Mouse (Mus musculus) hindbrain, embryonic 14.5 days (tissue): ENCODE measurements at regions not wholly inside any gene's neighbourhood (a gene's known extent, or its start where the extent isn't known, plus 50 kb on each side); places are given as distances from the start of the nearest gene placed in this dataset.

ENCODE experiments used
- ATAC-seq: fragments of 200-750 bp; cut with Nextera tagmentation; 2 replicates; pipeline ENCODE4 v1.8.0; 2017; ENCODE audit warnings: moderate number of reproducible peaks, mild to moderate bottlenecking, moderate TSS enrichment, moderate library complexity; ENCODE audit not compliant: low FRiP score
- DNase-seq: peaks from one replicate; pipeline ENCODE4 v3.0.0-alpha.2; 2015; ENCODE audit warnings: low spot score
- H3K27ac ChIP-seq: fragments of 300-500 bp; sonication (generic); 2 replicates; pipeline ENCODE4 v1.5.1; 2014; ENCODE audit warnings: mild to moderate bottlenecking, moderate library complexity
- H3K27me3 ChIP-seq: fragments of 300-500 bp; sonication (generic); 2 replicates; pipeline ENCODE4 v1.6.1; 2014; ENCODE audit warnings: mild to moderate bottlenecking, low read length, mixed read lengths; ENCODE audit not compliant: control insufficient read depth, insufficient read depth
- H3K36me3 ChIP-seq: fragments of 300-500 bp; sonication (generic); replicated peaks from 2 replicates; pipeline ENCODE4 v1.6.1; 2014; ENCODE audit not compliant: control insufficient read depth, insufficient read depth
- H3K4me1 ChIP-seq: fragments of 300-500 bp; sonication (generic); replicated peaks from 2 replicates; pipeline ENCODE4 v1.6.1; 2014; ENCODE audit warnings: antibody characterized with exemption, low read length, mixed read lengths; ENCODE audit not compliant: control insufficient read depth, insufficient read depth
- H3K4me2 ChIP-seq: fragments of 300-500 bp; sonication (generic); replicated peaks from 2 replicates; pipeline ENCODE4 v1.6.1; 2014; ENCODE audit warnings: mild to moderate bottlenecking, moderate library complexity
- H3K4me3 ChIP-seq: fragments of 300-500 bp; sonication (generic); replicated peaks from 2 replicates; pipeline ENCODE4 v1.5.1; 2014; ENCODE audit warnings: mild to moderate bottlenecking, low read length
- H3K9ac ChIP-seq: fragments of 300-500 bp; sonication (generic); 2 replicates; pipeline ENCODE4 v1.6.1; 2014
- H3K9me3 ChIP-seq: fragments of 300-500 bp; sonication (generic); 2 replicates; pipeline ENCODE4 v1.6.1; 2016; ENCODE audit warnings: low read length; ENCODE audit not compliant: control insufficient read depth
- WGBS: fragments of 180-500 bp; shearing (Covaris S2); extraction: QIAGEN DNeasy Blood & Tissue Kit; methylation state at CpG from one replicate; pipeline ENCODE4 v1.1.7; 2014; 5-methylcytosine and 5-hydroxymethylcytosine counted together

DNA sequence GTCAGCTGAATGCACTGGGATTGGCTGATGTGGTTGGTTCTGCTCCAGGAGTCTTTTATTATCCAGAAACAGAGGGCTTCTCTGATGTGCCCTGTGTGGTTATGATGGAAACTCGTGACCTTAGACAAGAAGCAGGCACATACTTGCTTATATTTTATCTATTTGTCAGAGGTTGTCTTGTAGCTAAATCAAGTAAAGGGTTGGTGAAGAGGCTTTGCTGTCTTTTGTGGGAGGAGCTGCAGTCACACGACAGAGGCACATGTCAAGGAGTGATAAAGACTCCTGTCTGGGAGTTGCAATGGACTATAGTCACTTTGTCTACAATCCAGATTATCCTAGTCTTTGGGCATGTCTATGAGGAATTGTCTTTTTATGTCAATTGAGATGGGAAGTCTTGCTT, 2149.9 kb upstream of the Lrrc6 start:
- H3K9ac ChIP-seq, result no peak overlapping the region
- ATAC-seq (no peak; the same call in 1 of the 2 replicates), DNase-seq (no peak)
- H3K4me3 ChIP-seq, result no peak overlapping the region
- no peaks in the 10 kb centered on the region for H3K36me3 ChIP-seq
- H3K27ac ChIP-seq, result no peak overlapping the region
- no peak overlapping the region for H3K4me2 ChIP-seq
- H3K4me1 ChIP-seq, result 0 out of 2 replicates have a peak, but pooled peaks cover 7% of the 10 kb centered on the region
- WGBS, result 39% methylated on average over 2 of the region's 2 CpGs
- H3K27me3 ChIP-seq, result no peaks in the 10 kb centered on the region
- no peaks in the 10 kb centered on the region for H3K9me3 ChIP-seq

DNA sequence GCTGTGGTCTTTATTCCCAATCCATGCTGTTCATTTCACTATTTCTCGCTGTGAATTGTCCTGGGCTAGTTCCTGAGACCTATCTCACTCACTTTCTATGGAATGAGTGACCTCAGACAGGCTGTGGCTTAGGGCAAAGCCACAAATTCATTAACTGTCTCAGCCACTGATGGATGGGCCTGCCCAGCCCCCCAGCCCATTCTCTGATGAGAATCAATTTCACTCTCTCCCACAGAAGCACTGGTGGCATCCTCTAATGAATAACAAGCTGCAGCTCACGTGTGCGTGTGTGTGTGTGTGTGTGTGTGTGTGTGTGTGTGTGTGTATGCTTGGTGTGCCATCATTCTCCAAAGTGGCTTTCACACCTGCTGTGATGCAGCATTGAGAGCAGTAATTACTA, 2149.3 kb upstream of the Lrrc6 start:
- 9% methylated on average over 3 of the region's 3 CpGs for WGBS
- H3K9me3 ChIP-seq, result no peaks in the 10 kb centered on the region
- H3K27ac ChIP-seq, result no peak overlapping the region
- H3K4me3 ChIP-seq, result no peak overlapping the region
- no peaks in the 10 kb centered on the region for H3K27me3 ChIP-seq
- DNase-seq (no peak), ATAC-seq (peak; percentile 69; the same call in 1 of the 2 replicates)
- H3K4me2 ChIP-seq, result no peak overlapping the region
- H3K9ac ChIP-seq, result no peak overlapping the region
- 0 out of 2 replicates have a peak, but pooled peaks cover 7% of the 10 kb centered on the region for H3K4me1 ChIP-seq
- no peaks in the 10 kb centered on the region for H3K36me3 ChIP-seq

DNA sequence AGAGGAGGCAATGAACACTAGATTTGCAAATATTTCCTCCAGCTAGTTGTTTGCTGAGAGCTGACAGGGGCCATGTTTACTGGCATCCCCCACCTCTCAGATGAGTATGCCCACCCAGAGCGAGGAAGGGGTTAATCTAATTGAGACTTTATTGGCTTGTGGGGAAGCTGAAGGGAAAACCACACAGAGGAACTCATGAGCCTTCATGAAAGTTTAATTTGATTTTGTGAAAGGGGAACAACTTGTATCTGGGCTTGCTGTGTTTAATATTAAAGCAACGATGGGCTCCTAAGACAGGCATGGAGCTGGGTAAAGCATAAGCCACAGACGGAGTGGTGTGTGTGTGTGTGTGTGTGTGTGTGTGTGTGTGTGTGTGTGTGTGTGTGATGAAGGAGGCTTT, 2146.2 kb upstream of the Lrrc6 start:
- H3K9ac ChIP-seq, result no peak overlapping the region
- no peak overlapping the region for H3K27ac ChIP-seq
- H3K4me2 ChIP-seq, result no peak overlapping the region
- H3K4me1 ChIP-seq, result 0 out of 2 replicates have a peak, but pooled peaks cover 7% of the 10 kb centered on the region
- ATAC-seq (no peak), DNase-seq (no peak)
- H3K27me3 ChIP-seq, result no peaks in the 10 kb centered on the region
- H3K9me3 ChIP-seq, result no peaks in the 10 kb centered on the region
- WGBS, result 57% methylated on average over 3 of the region's 3 CpGs
- H3K36me3 ChIP-seq, result no peaks in the 10 kb centered on the region
- H3K4me3 ChIP-seq, result no peak overlapping the region

GRCm38 (mm10) chr15:68644862-68645261, 2144.2 kb upstream of the Lrrc6 start:
- Histone ChIP-seq H3K4me2 (no peak overlapping the region), H3K36me3 (no peaks in the 10 kb centered on the region), H3K9ac (no peak overlapping the region), H3K4me1 (0 out of 2 replicates have a peak, but pooled peaks cover 2% of the 10 kb centered on the region), H3K27me3 (no peaks in the 10 kb centered on the region), H3K4me3 (no peak overlapping the region), H3K9me3 (no peaks in the 10 kb centered on the region), H3K27ac (no peak overlapping the region)
- WGBS, result 85% methylated on average over 1 of the region's 1 CpGs
- ATAC-seq, result no peak
- DNase-seq, result no peak

DNA sequence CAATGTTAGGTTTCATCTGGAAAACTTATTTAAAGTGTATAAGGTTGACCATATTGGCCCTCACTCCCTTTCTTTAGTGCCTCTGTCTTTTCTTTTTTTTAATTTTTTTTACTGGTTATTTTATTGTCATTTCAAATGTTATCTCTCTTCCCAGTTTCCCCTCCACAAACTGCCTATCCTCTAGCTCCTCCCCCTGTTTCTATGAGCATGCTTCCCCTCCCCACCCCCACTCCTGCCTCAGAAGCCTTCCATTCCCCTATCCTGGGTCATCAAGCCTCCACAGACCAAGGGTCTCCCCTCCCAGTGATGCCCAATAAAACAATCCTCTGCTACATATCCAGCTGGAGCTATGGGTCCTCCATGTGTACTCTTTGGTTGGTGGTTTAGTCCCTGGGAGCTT, 2134.9 kb upstream of the Lrrc6 start:
- Histone ChIP-seq H3K4me1 (no peaks in the 10 kb centered on the region), H3K27ac (no peak overlapping the region), H3K9me3 (no peaks in the 10 kb centered on the region), H3K4me2 (no peak overlapping the region), H3K27me3 (no peaks in the 10 kb centered on the region), H3K9ac (no peak overlapping the region), H3K36me3 (no peaks in the 10 kb centered on the region), H3K4me3 (no peak overlapping the region)
- ATAC-seq (no peak), DNase-seq (no peak)

DNA sequence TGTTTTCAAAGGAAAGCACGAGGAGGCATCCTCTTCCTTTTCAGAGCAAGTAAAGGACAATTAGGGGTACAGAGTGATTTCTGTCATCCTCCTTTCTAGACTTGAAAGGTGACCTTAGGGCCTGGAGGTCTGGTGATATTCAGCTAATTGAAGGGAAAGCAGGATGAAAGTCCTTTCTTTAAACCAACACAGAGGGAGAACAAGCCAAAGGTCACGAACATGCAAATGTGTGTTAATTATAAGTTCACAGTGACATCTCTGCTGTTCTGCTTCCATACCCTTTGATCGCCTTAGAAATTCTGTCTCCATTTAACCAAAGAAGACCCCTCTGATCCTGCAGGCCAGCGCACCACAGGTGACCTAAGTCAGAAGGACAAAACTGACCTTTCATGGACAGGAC, 2126.3 kb upstream of the Lrrc6 start:
- Histone ChIP-seq H3K4me3 (no peak overlapping the region), H3K36me3 (no peaks in the 10 kb centered on the region), H3K27me3 (no peaks in the 10 kb centered on the region), H3K9me3 (no peaks in the 10 kb centered on the region), H3K27ac (no peak overlapping the region), H3K9ac (no peak overlapping the region), H3K4me1 (no peaks in the 10 kb centered on the region), H3K4me2 (no peak overlapping the region)
- DNase-seq, result no peak
- 65% methylated on average over 4 of the region's 4 CpGs for WGBS
- no peak for ATAC-seq

GRCm38 (mm10) chr15:68624831-68625230, 2124.1 kb upstream of the Lrrc6 start:
- no peak for DNase-seq
- H3K27me3 ChIP-seq, result no peaks in the 10 kb centered on the region
- no peaks in the 10 kb centered on the region for H3K9me3 ChIP-seq
- H3K4me1 ChIP-seq, result no peaks in the 10 kb centered on the region
- WGBS, result 72% methylated on average over 3 of the region's 3 CpGs
- no peak overlapping the region for H3K9ac ChIP-seq
- H3K4me3 ChIP-seq, result no peak overlapping the region
- no peak overlapping the region for H3K27ac ChIP-seq
- ATAC-seq, result no peak
- no peaks in the 10 kb centered on the region for H3K36me3 ChIP-seq
- no peak overlapping the region for H3K4me2 ChIP-seq

DNA sequence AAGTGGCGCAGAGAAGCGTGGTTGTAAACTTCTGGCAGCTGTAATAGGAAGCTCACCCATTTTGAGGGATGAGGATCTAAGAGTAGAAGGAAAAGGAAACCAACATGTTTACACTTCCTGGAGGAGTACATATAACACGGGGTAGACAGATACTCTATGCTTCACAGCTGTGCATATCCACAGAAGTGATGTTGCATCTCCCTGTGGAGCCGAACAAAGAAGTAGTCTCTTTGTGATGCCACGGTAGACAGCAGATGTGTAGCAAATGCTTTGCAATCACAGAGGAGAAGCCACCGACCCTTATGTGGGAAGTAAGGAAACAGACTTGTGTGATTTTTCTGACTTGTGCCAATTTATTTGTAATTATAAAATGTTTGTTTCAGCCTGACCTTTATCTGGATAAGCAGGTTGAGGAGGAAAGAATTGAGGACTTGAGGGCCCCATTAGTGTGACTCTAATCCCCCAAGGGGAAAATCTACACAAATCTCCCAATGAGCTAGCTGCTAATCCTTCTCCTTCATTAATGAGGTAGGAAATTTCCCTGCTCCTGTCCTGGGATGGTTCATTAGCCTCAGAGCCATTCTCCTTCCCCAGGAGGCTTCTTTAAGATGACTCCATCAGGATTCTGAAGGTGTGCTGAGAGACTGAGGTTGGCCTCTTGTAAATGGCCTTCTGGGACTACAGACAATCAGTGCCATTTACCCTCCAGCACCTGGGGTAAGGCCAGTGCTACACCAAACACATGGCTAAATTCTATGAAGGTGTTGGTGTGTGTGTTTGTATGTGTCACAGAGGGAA, 2119.9 kb upstream of the Lrrc6 start:
- Histone ChIP-seq H3K9ac (no peak overlapping the region), H3K36me3 (no peaks in the 10 kb centered on the region), H3K4me3 (no peak overlapping the region), H3K4me1 (no peaks in the 10 kb centered on the region), H3K27me3 (no peaks in the 10 kb centered on the region), H3K9me3 (no peaks in the 10 kb centered on the region), H3K27ac (no peak overlapping the region), H3K4me2 (no peak overlapping the region)
- no peak for DNase-seq
- no peak for ATAC-seq
- WGBS, result 73% methylated on average over 6 of the region's 6 CpGs

GRCm38 (mm10) chr15:68606110-68606791, 2105.5 kb upstream of the Lrrc6 start:
- no peaks in the 10 kb centered on the region for H3K4me1 ChIP-seq
- 60% methylated on average over 8 of the region's 8 CpGs for WGBS
- no peak overlapping the region for H3K4me2 ChIP-seq
- H3K9ac ChIP-seq, result no peak overlapping the region
- no peak overlapping the region for H3K27ac ChIP-seq
- no peak for ATAC-seq
- no peaks in the 10 kb centered on the region for H3K9me3 ChIP-seq
- no peaks in the 10 kb centered on the region for H3K27me3 ChIP-seq
- no peak for DNase-seq
- no peak overlapping the region for H3K4me3 ChIP-seq
- H3K36me3 ChIP-seq, result no peaks in the 10 kb centered on the region
